Mouse (Mus musculus) CH12.LX (cell line): ENCODE measurements around the gene Arrdc1. TPM values are rescaled to one million over a fixed set of nuclear protein-coding genes. Genes with fewer than 3 reads are reported as not detected.
A peak's percentile ranks its signal among the peaks of the same experiment; 100 is the strongest.

Experiments used
- DNase-seq: peaks from one replicate; pipeline ENCODE4 v3.0.0-alpha.2; 2013; ENCODE audit errors: extremely low read depth
- H3K27ac ChIP-seq: 2 replicates; pipeline ENCODE4 v1.5.1; 2012; ENCODE audit warnings: low read depth, mild to moderate bottlenecking, control low read depth, moderate library complexity; ENCODE audit not compliant: insufficient read depth
- H3K27me3 ChIP-seq: replicated peaks from 2 replicates; pipeline ENCODE3; 2012; ENCODE audit warnings: inconsistent platforms
- H3K36me3 ChIP-seq, 2 experiments: replicated peaks in 1 of 2; 2 replicates each; pipeline versions ENCODE3 to v1.6.1; 2012; ENCODE audit warnings: inconsistent platforms in 1 of 2, low read length in 1 of 2, mild to moderate bottlenecking in 1 of 2, mixed read lengths in 1 of 2, moderate library complexity in 1 of 2; ENCODE audit not compliant: control insufficient read depth in 1 of 2, insufficient read depth in 1 of 2
- H3K4me1 ChIP-seq, 2 experiments: 2 replicates each; pipeline ENCODE4 v1.6.1; 2012; ENCODE audit warnings: inconsistent platforms in 1 of 2, moderate library complexity in 1 of 2; ENCODE audit not compliant: insufficient read depth in 2 of 2, control insufficient read depth in 1 of 2
- H3K4me2 ChIP-seq: 2 replicates; pipeline ENCODE4 v1.6.1; 2012; ENCODE audit warnings: low read depth, mild to moderate bottlenecking, control low read depth; ENCODE audit not compliant: poor library complexity, insufficient read depth, severe bottlenecking
- H3K4me3 ChIP-seq, 3 experiments: fragments of 150-350 bp in 1 of 3; sonication (generic) in 1 of 3; replicated peaks in 1 of 3; 2 replicates each; pipeline versions ENCODE3 to v1.5.1; 2011 to 2012; ENCODE audit warnings: low read depth in 2 of 3, low read length in 2 of 3, mild to moderate bottlenecking in 2 of 3, moderate library complexity in 2 of 3, control low read depth in 1 of 3, improper control_type of control experiment in 1 of 3, inconsistent platforms in 1 of 3, mixed read lengths in 1 of 3; ENCODE audit not compliant: poor library complexity in 1 of 3
- H3K79me2 ChIP-seq: replicated peaks from 2 replicates; pipeline ENCODE4 v1.6.1; 2012; ENCODE audit warnings: mild to moderate bottlenecking, moderate library complexity; ENCODE audit not compliant: control insufficient read depth, poor library complexity, insufficient read depth, severe bottlenecking; ENCODE audit errors: extremely low read depth
- H3K9ac ChIP-seq: 2 replicates; pipeline ENCODE4 v1.6.1; 2012; ENCODE audit warnings: low read depth, mild to moderate bottlenecking, control low read depth, moderate library complexity; ENCODE audit not compliant: insufficient read depth
- H3K9me3 ChIP-seq: replicated peaks from 2 replicates; pipeline ENCODE3; 2012; ENCODE audit warnings: low read length, inconsistent platforms, mixed read lengths
- BHLHE40 ChIP-seq: IDR thresholded peaks from 2 replicates; pipeline ENCODE4 v1.6.1; 2011; ENCODE audit warnings: mild to moderate bottlenecking, low read depth, low read length, improper control_type of control experiment
- CHD2 ChIP-seq: IDR thresholded peaks from 2 replicates; pipeline ENCODE4 v1.6.1; 2011; ENCODE audit warnings: low read length, improper control_type of control experiment
- GABPA ChIP-seq: IDR thresholded peaks from 2 replicates; pipeline ENCODE4 v1.6.1; 2012; ENCODE audit warnings: low read depth, low read length, improper control_type of control experiment, inconsistent platforms; ENCODE audit not compliant: insufficient replicate concordance
- HCFC1 ChIP-seq: IDR thresholded peaks from 2 replicates; pipeline ENCODE4 v1.6.1; 2012; ENCODE audit warnings: low read depth, mild to moderate bottlenecking, inconsistent platforms, low read length, improper control_type of control experiment
- IRF4 ChIP-seq: IDR thresholded peaks from 2 replicates; pipeline ENCODE4 v1.6.1; 2014; ENCODE audit warnings: low read depth, mild to moderate bottlenecking, inconsistent platforms, low read length, improper control_type of control experiment
- JUND ChIP-seq: conservative IDR thresholded peaks from 2 replicates; pipeline ENCODE4 v1.6.1; 2011; ENCODE audit warnings: low read depth, low read length, improper control_type of control experiment
- KAT2A ChIP-seq: IDR thresholded peaks from 2 replicates; pipeline ENCODE4 v1.6.1; 2012; ENCODE audit warnings: low read length, improper control_type of control experiment, inconsistent platforms; ENCODE audit not compliant: insufficient replicate concordance
- MAFK ChIP-seq: IDR thresholded peaks from 2 replicates; pipeline ENCODE4 v1.6.1; 2011; ENCODE audit warnings: low read length, improper control_type of control experiment; ENCODE audit not compliant: insufficient replicate concordance
- MAX ChIP-seq: IDR thresholded peaks from 2 replicates; pipeline ENCODE4 v1.6.1; 2011; ENCODE audit warnings: low read length, improper control_type of control experiment
- MXI1 ChIP-seq: IDR thresholded peaks from 2 replicates; pipeline ENCODE4 v1.6.1; 2011; ENCODE audit warnings: mild to moderate bottlenecking, low read depth, low read length, improper control_type of control experiment
- MYC ChIP-seq: IDR thresholded peaks from 2 replicates; pipeline ENCODE4 v1.6.1; 2011; ENCODE audit warnings: low read depth, mild to moderate bottlenecking, improper control_type of control experiment, low read length
- NELFE ChIP-seq: IDR thresholded peaks from 2 replicates; pipeline ENCODE4 v1.6.1; 2011; ENCODE audit warnings: low read depth, low read length, improper control_type of control experiment
- POLR2AphosphoS2 ChIP-seq: IDR thresholded peaks from 2 replicates; pipeline ENCODE4 v1.6.1; 2011; ENCODE audit warnings: low read depth, low read length, improper control_type of control experiment
- RAD21 ChIP-seq: IDR thresholded peaks from 2 replicates; pipeline ENCODE4 v1.6.1; 2011; ENCODE audit warnings: low read depth, mild to moderate bottlenecking, low read length, improper control_type of control experiment, moderate library complexity
- TBP ChIP-seq: conservative IDR thresholded peaks from 2 replicates; pipeline ENCODE4 v1.6.1; 2011; ENCODE audit warnings: low read depth, low read length, improper control_type of control experiment
- UBTF ChIP-seq: IDR thresholded peaks from 2 replicates; pipeline ENCODE4 v1.6.1; 2012; ENCODE audit warnings: low read depth, mild to moderate bottlenecking, inconsistent platforms, low read length, improper control_type of control experiment, moderate library complexity
- ZKSCAN1 ChIP-seq: IDR thresholded peaks from 2 replicates; pipeline ENCODE4 v1.6.1; 2012; ENCODE audit warnings: low read depth, inconsistent platforms, low read length, improper control_type of control experiment, borderline replicate concordance
- dilution Hi-C: fragments of 300-500 bp; cut with MboI; formaldehyde crosslinking; loops from 2 replicates; pipeline ENCODE4 v1.14.3; 2020; ENCODE audit warnings: low sequenced_read_pairs; ENCODE audit not compliant: extremely low pct_unique_long_range_greater_than_20kb, extremely low pct_ligation_motif_present
- in situ Hi-C: fragments of 300-500 bp; cut with MboI; formaldehyde crosslinking; loops from 3 replicates; pipeline ENCODE4 v1.14.3; 2019; ENCODE audit warnings: low sequenced_read_pairs, low pct_ligation_motif_present, low pct_unique_long_range_greater_than_20kb, mixed read lengths
- polyA plus RNA-seq: library from polyadenylated mRNA; unstranded; fragments of >175 nt; gene quantifications from 2 replicates; pipeline ENCODE4 v1.2.1, GENCODE M21; 2012; ENCODE audit warnings: low read depth; ENCODE audit not compliant: insufficient read length
- total RNA-seq, 2 experiments: library from RNA; depleted of rRNA; stranded (reverse); fragments of 300-350 nt in 1 of 2; fragments of >200 nt in 1 of 2; gene quantifications; 2 replicates each; pipeline ENCODE4 v1.2.3; 2012 to 2014

Gene Arrdc1
- total and polyA plus RNA-seq, 3 experiments: 24.6 to 32.8 (median 31.5) TPM

- peaks cover 0 to 21% of the 10 kb centered on the region in 2 experiments; a peak in 2 of 4 replicates for H3K4me1 ChIP-seq
- no peaks in the 10 kb centered on the region for H3K9me3 ChIP-seq
- no peak overlapping the region for H3K4me3 ChIP-seq
- DNase-seq: no peak
- no peaks in the 10 kb centered on the region for H3K27me3 ChIP-seq
- H3K27ac ChIP-seq: no peak overlapping the region
- H3K9ac ChIP-seq: no peak overlapping the region
- H3K36me3 ChIP-seq: peaks cover 0 to 22% of the 10 kb centered on the region in 2 experiments
- peaks cover 29% of the 10 kb centered on the region for H3K79me2 ChIP-seq
- in situ Hi-C loops (no loop called here), dilution Hi-C loops (no loop called here)
- H3K4me2 ChIP-seq: no peak overlapping the region
- TF ChIP-seq TBP (no peak), KAT2A (no peak), JUND (no peak), MAX (no peak), RAD21 (no peak), GABPA (no peak), POLR2AphosphoS2 (no peak), BHLHE40 (no peak), MXI1 (no peak), HCFC1 (no peak), IRF4 (no peak), UBTF (no peak), CHD2 (no peak)
Measured at GRCm38 (mm10) chr2:24912189-24912588, 22.9 kb downstream of the Arrdc1 start.

- in situ Hi-C loops: no loop called here
- peaks cover 0 to 20% of the 10 kb centered on the region in 2 experiments for H3K36me3 ChIP-seq
- H3K9ac ChIP-seq: no peak overlapping the region
- dilution Hi-C loops: no loop called here
- no peak overlapping the region for H3K27ac ChIP-seq
- peak; percentile 56 for DNase-seq
- no peak overlapping the region for H3K4me3 ChIP-seq
- peaks cover 0 to 36% of the 10 kb centered on the region in 2 experiments; a peak in 2 of 4 replicates for H3K4me1 ChIP-seq
- no peaks in the 10 kb centered on the region for H3K27me3 ChIP-seq
- TF ChIP-seq MYC: no peak
- TF ChIP-seq RAD21: no peak
- TF ChIP-seq UBTF: no peak
- no peak for TF ChIP-seq ZKSCAN1
- no peak for TF ChIP-seq JUND
- TF ChIP-seq TBP: no peak
- TF ChIP-seq NELFE: no peak
- no peak for TF ChIP-seq MAFK
- no peak overlapping the region for H3K4me2 ChIP-seq
- H3K9me3 ChIP-seq: no peaks in the 10 kb centered on the region
- peaks cover 21% of the 10 kb centered on the region for H3K79me2 ChIP-seq
Measured at GRCm38 (mm10) chr2:24910481-24910880, 24.6 kb downstream of the Arrdc1 start.
